Mouse (Mus musculus) kidney, adult 2 months (tissue): ENCODE measurements around the gene Sgcd. TPM values are rescaled to one million over a fixed set of nuclear protein-coding genes. Genes with fewer than 3 reads are reported as not detected.
"Not testable (repeated sequence)": the region's sequence is repeated elsewhere in the genome, so short reads cannot be mapped to it uniquely, and the experiment has no call there.

Source experiments
- DNase-seq: peaks from one replicate; pipeline ENCODE4 v3.0.0; 2021
- H3K27ac ChIP-seq: fragments of 200-500 bp; 2 replicates; pipeline ENCODE4 v1.5.1; 2012; ENCODE audit warnings: low read depth, low read length, control low read depth, inconsistent platforms; ENCODE audit not compliant: insufficient read depth
- H3K27me3 ChIP-seq: fragments of 200-500 bp; replicated peaks from 2 replicates; pipeline ENCODE4 v1.6.1; 2012; ENCODE audit warnings: mild to moderate bottlenecking, moderate library complexity, low read length, inconsistent platforms; ENCODE audit not compliant: control insufficient read depth, insufficient read depth
- H3K36me3 ChIP-seq: fragments of 200-500 bp; 2 replicates; pipeline ENCODE4 v1.6.1; 2012; ENCODE audit warnings: mild to moderate bottlenecking, moderate library complexity, low read length, inconsistent platforms; ENCODE audit not compliant: control insufficient read depth, insufficient read depth
- H3K4me1 ChIP-seq: fragments of 200-500 bp; 2 replicates; pipeline ENCODE4 v1.6.1; 2011; ENCODE audit warnings: low read length; ENCODE audit not compliant: control insufficient read depth, insufficient read depth
- H3K4me3 ChIP-seq: fragments of 200-500 bp; 2 replicates; pipeline ENCODE4 v1.5.1; 2011; ENCODE audit warnings: mild to moderate bottlenecking, low read depth, low read length, control low read depth; ENCODE audit not compliant: insufficient read depth
- CTCF ChIP-seq: fragments of 200-500 bp; conservative IDR thresholded peaks from 2 replicates; pipeline ENCODE4 v1.5.1; 2011; ENCODE audit warnings: low read depth, mild to moderate bottlenecking, control low read depth, low read length, moderate library complexity, mixed read lengths; ENCODE audit not compliant: insufficient read depth, insufficient read length
- POLR2A ChIP-seq: fragments of 200-500 bp; IDR thresholded peaks from one replicate; pipeline ENCODE4 v1.6.1; 2011; ENCODE audit warnings: low read depth, low read length, control low read depth
- WGBS: fragments of 180-500 bp; shearing (Covaris S2); methylation state at CpG from one replicate; pipeline ENCODE4 v1.1.7; 2018; 5-methylcytosine and 5-hydroxymethylcytosine counted together
- polyA plus RNA-seq: library from polyadenylated mRNA; depleted of rRNA; stranded (reverse); fragments of >200 nt; gene quantifications from 2 replicates; pipeline ENCODE4 v1.2.3, GENCODE M21; 2012

Sgcd gene
- polyA plus RNA-seq, 1 experiment = 0.74 TPM

DNA sequence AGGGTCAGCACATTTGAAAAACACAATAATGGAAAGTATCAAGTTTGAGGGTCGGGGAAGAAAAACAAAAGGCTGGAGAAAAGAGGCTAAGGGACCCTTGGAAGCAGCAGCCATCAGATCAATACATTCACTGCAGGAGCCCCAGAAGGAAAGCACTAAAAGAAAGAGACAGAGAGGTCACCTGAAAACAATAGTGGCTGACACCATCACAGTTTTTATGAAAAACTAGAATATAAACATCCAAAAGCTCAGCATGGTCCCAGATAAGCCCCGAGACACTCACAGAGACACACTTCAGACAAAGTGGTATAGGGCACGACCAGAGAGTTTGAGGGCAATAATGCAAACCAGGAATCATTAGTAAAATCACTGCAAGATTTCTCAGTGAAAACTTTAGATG lies 589.2 kb downstream of the Sgcd start:
- WGBS = 61% methylated on average over 3 of the region's 3 CpGs
- H3K4me1 ChIP-seq = no peaks in the 10 kb centered on the region
- no peak for TF ChIP-seq POLR2A
- TF ChIP-seq CTCF = no peak
- no peak overlapping the region for H3K4me3 ChIP-seq
- DNase-seq = no peak
- no peaks in the 10 kb centered on the region for H3K27me3 ChIP-seq
- no peak overlapping the region for H3K27ac ChIP-seq
- no peaks in the 10 kb centered on the region for H3K36me3 ChIP-seq

DNA sequence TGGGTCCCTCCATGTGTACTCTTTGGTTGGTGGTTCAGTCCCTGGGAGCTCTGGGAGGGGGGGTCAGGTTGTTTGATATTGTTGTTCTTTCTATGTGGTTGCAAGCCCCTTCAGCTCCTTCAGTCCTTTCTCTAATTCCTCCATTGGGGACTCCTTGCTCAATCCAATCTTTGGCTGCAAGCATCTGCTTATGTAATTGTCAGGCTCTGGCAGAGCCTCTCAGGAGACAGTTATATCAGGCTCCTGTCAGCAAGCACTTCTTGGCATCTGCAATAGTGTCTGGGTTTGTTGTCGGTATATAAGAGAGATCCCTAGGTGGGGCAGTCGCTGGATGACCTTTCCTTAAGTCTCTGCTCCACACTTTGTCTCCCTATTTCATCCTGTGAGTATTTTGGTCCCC lies 598.0 kb downstream of the Sgcd start:
- H3K36me3 ChIP-seq, H3K4me3 ChIP-seq, H3K27ac ChIP-seq, H3K27me3 ChIP-seq, DNase-seq, H3K4me1 ChIP-seq: not testable (repeated sequence)
- 80% methylated on average over 2 of the region's 2 CpGs for WGBS

DNA sequence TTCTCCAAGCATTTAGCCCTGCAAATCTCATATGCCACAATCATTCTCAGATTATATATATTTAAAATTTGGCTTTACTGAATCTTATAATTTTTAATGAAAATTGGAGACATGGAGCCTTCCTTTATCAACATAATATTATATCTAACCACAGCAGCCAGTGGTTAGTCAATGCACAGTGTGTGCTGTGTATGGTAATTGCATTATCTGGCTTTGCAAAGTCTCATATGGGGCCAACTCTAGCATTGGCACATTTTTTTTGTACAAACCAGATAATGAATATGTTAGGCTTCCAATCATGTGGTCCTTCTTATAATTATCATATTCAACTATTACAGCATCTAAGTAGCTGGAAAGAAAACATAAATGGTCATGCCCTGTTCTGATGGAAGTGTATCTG lies 599.4 kb downstream of the Sgcd start:
- no peaks in the 10 kb centered on the region for H3K4me1 ChIP-seq
- no peak overlapping the region for H3K27ac ChIP-seq
- no peak overlapping the region for H3K4me3 ChIP-seq
- no peaks in the 10 kb centered on the region for H3K36me3 ChIP-seq
- no peak for TF ChIP-seq POLR2A
- TF ChIP-seq CTCF = no peak
- DNase-seq = no peak
- no peaks in the 10 kb centered on the region for H3K27me3 ChIP-seq

DNA sequence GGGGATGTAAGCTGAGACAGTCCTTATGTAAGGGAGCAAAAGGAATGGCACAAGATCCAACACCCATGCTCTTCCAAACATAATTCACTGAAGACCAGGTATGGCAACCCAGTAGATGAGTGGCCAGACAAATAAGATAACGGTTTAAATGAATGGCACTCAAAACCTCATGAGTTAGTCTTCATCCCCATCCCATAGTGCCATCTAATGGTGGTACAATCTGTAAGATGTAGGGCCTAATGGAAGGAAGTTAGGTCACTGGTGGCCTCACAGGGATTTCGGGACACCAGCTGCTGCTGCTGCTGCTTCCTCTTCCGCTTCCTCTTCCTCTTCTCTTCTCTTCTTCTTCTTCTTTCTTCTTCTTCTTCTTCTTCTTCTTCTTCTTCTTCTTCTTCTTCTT lies 601.0 kb downstream of the Sgcd start:
- Histone ChIP-seq H3K27ac (no peak overlapping the region), H3K36me3 (no peaks in the 10 kb centered on the region), H3K4me1 (no peaks in the 10 kb centered on the region), H3K4me3 (no peak overlapping the region), H3K27me3 (no peaks in the 10 kb centered on the region)
- 61% methylated on average over 3 of the region's 3 CpGs for WGBS
- no peak for TF ChIP-seq CTCF
- TF ChIP-seq POLR2A = no peak
- DNase-seq = peak; percentile 12

DNA sequence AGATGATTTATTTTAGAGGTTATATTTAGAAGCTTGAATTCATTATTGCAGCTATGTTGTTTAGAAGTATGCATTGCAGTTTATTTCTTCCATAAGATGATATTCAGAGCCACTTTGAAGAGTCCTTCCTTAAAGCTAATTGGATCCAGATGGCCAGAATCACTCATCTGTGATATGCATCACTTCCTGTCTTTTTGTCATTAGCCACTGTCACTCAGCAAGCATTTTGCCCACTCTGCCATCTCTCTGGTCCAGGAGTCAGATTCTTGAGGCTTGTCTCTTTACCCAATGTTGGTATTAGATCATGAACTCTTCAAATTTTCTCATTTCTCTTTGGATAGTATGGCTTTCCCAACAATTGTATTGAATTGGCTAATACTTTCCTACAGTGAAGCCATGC lies 602.6 kb downstream of the Sgcd start:
- no peak for TF ChIP-seq POLR2A
- no peak for TF ChIP-seq CTCF
- H3K27ac ChIP-seq = no peak overlapping the region
- H3K4me1 ChIP-seq = no peaks in the 10 kb centered on the region
- H3K27me3 ChIP-seq = no peaks in the 10 kb centered on the region
- DNase-seq = no peak
- no peaks in the 10 kb centered on the region for H3K36me3 ChIP-seq
- no peak overlapping the region for H3K4me3 ChIP-seq

DNA sequence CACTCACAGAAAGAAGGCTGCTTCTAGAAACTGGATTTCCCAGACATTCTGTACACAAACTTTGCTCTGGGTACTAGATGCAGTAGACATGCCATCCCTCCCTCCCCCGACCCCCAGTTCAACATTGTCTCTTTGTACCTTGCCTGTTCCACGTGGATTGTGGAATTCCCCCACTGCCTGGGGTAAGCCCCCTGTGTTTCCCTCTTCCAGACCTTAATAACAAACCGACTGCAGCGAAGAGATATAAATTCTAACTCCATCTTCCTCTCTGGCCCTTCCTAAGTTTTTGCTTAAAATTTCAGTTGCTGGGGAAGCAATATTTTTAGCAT lies 609.2 kb downstream of the Sgcd start:
- DNase-seq = no peak
- H3K27me3 ChIP-seq = no peaks in the 10 kb centered on the region
- TF ChIP-seq CTCF (no peak), POLR2A (no peak)
- H3K36me3 ChIP-seq = no peaks in the 10 kb centered on the region
- 33% methylated on average over 4 of the region's 4 CpGs for WGBS
- H3K27ac ChIP-seq = no peak overlapping the region
- no peak overlapping the region for H3K4me3 ChIP-seq
- no peaks in the 10 kb centered on the region for H3K4me1 ChIP-seq

DNA sequence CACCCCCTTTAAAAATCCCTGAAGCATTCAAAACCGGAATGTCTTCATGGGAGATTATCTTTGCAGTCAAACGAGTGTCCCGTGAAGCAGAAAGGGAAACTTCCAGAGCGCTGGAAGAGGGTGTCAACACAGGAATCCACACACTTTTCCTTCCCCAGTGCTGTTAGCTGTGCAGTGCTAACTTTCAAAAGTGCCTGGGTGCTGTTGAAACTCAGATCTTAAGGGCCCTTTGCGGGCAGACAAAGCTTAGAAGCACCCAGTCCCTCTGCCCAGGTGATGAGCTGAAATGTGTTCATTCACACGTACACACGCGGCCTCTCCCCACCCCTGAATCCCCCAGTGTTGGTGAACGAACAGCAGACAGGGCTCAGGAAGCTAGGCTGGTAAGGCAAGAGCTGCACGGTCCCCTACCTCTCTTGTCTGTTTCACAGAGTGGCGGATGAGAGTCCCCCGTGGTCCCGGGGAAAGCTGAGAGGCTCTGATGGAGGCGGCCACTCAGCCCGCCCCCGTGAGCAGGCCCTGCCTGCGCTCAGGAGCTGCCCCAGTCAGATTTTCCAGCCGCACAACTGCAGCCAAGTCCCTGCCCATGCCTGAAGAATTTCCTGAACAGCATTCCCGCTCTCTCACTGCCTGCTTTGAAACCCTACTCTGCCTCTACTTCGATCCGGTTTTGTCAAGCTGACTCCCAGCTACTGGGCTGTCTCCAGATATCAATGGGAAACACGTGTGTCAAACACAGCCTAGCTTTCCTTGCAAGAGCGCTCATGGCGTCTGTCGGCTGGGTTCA lies 609.7 kb downstream of the Sgcd start:
- H3K4me1 ChIP-seq = no peaks in the 10 kb centered on the region
- WGBS = 2% methylated on average over 25 of the region's 25 CpGs
- peak; percentile 54 for DNase-seq

DNA sequence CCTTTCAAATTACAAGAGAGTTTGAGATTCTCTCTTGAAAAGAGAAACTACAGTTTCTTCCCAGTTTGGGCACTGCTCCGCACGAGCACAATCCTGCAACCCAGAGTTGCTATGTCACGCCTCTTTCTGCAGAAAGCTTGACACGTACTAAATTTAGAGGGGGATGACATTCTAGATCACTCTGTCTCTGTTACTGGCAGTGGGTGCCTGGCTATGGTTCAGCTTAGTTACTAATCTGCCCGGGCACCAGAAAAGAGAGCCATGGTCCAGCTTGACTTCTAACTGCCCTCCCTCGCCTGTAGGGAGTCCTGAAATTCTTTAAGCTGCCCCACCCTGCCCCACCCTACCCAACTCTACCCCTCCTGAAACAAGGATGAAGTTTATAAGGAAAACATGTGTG lies 611.3 kb downstream of the Sgcd start:
- no peak for DNase-seq
- Histone ChIP-seq H3K27me3 (no peaks in the 10 kb centered on the region), H3K27ac (no peak overlapping the region), H3K36me3 (no peaks in the 10 kb centered on the region), H3K4me1 (no peaks in the 10 kb centered on the region), H3K4me3 (no peak overlapping the region)
- no peak for TF ChIP-seq CTCF
- TF ChIP-seq POLR2A = no peak
- WGBS = 56% methylated on average over 6 of the region's 6 CpGs

More for the DNA sequence above, 609.7 kb downstream of the Sgcd start:
- no peak overlapping the region for H3K27ac ChIP-seq
- TF ChIP-seq POLR2A (no peak), CTCF (no peak)
- H3K36me3 ChIP-seq = no peaks in the 10 kb centered on the region
- H3K4me3 ChIP-seq = peak overlapping the region; percentile 27
- no peaks in the 10 kb centered on the region for H3K27me3 ChIP-seq
